Mouse (Mus musculus): ENCODE data around the gene Vsig8. TPM values are rescaled to one million over a fixed set of nuclear protein-coding genes. Genes with fewer than 3 reads are reported as not detected.
A peak's percentile ranks its signal among the peaks of the same experiment; 100 is the strongest.

The Vsig8 gene
- polyA plus RNA-seq (2012; rRNA removed) = 0.37 and 12.5 TPM in 2 replicates

DNA sequence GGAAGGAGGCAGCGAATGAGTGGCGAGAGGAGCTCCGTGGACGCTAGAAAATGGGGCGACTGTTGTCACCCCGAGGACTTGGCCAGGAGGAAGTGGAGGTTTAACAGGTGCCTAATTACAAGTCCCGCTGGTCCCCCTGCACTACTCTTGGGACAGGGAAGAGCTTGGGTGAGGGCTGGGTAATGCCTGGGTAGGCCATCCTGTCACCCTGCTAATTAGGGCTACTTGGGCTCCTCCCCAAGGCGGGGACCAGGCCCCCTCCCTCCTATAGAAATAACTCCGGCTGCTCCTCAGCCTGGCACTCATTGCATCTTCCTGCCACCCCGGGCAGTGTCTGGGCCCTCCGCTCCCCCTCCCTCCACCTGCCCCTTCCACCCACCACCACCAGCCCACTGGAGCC is at the start of gene Vsig8:
Gene Vsig8, plus strand, starts transcription at position 301 of the 400 bp plus-strand sequence.
- no peak for TF ChIP-seq POLR2A (IDR thresholded peaks at IDR 0.05; ENCODE audit: borderline replicate concordance, extremely low read depth, low read depth, low read length)
- TF ChIP-seq CTCF (IDR thresholded peaks at IDR 0.05; ENCODE audit: insufficient read depth, low read length) = no peak
- peaks cover 6% of the 10 kb centered on the region; the same call in 1 of the 2 replicates for H3K4me1 ChIP-seq (ENCODE audit: control insufficient read depth, insufficient read depth, low read length)
- DNase-seq = no peak
- H3K4me3 ChIP-seq (replicated peaks; ENCODE audit: extremely low read depth, low read depth, low read length) = no peak within 1 kb of the TSS
- 75% methylated on average over 11 of the region's 11 CpGs for WGBS

DNA sequence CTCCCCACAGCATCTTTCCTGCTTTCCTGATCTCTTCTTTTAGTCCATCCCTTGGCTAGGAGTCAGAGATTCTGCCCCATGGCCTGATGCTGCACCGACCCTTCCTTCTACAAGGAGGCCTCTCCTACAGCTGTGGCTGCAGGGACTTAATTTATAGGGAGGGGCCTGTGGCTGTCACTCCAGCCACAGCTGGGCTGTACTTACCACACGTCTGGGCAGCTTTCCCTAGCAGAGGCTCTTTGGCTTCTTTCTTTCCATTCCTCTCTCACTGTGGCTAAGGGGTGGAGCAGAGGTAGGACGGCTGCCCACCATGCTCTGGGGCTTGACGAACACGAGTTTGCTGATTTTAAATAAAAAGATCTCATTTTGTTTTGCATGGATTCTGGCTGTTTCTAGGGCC is 48.7 kb upstream of the Vsig8 start:
- DNase-seq = no peak
- WGBS = 46% methylated on average over 5 of the region's 5 CpGs

DNA sequence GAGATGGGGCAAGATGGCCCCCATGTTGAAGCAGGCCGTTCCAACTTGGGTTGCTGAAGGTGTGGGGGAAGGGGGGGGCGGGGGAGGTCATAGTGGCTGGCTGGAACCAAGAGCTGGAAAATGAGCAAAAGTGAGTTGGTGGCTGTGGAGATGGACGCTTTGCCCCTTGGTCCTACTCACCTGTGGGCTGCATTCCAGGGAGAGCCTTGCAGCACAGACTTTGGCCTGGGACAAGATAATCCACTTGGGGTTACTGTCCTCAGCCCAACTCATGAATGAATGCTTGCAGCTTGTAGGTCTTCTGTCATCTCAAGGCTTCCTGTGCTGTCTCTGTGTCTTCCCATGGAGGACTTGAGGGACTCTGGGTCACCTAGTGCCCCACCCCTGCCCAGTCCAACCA is 48.0 kb upstream of the Vsig8 start:
- TF ChIP-seq POLR2A (IDR thresholded peaks at IDR 0.05; ENCODE audit: borderline replicate concordance, extremely low read depth, low read depth, low read length) (no peak), CTCF (IDR thresholded peaks at IDR 0.05; ENCODE audit: insufficient read depth, low read length) (no peak)
- Histone ChIP-seq H3K4me1 (ENCODE audit: control insufficient read depth, insufficient read depth, low read length) (peaks cover 47% of the 10 kb centered on the region), H3K4me3 (replicated peaks; ENCODE audit: extremely low read depth, low read depth, low read length) (no peak overlapping the region)
- WGBS = 80% methylated on average over 3 of the region's 3 CpGs
- no peak for DNase-seq

More for the DNA sequence above, 48.7 kb upstream of the Vsig8 start:
- TF ChIP-seq CTCF (IDR thresholded peaks at IDR 0.05; ENCODE audit: insufficient read depth, low read length) (no peak), POLR2A (IDR thresholded peaks at IDR 0.05; ENCODE audit: borderline replicate concordance, extremely low read depth, low read depth, low read length) (no peak)
- H3K4me3 ChIP-seq (replicated peaks; ENCODE audit: extremely low read depth, low read depth, low read length) = no peak overlapping the region
- H3K4me1 ChIP-seq (ENCODE audit: control insufficient read depth, insufficient read depth, low read length) = peaks cover 45% of the 10 kb centered on the region

DNA sequence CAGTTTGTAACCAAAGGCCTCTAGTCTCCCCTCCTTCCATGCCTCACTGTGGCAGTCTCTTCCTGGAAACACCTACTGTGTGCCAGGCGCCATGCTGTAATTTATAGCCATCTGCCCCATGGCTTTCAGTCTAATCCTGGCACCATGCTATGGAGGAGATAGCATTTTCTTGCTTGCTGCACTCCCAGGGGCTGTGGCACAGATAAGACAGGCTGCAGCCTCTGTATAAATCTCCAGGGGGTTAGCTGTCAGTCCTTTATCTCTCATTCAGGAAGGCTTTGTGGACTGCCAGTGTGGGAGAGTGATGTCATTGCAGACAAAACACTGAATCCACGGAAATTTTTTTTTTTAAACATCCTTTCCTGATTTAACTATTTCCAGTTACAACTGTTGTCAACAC is 47.6 kb upstream of the Vsig8 start:
- no peak for DNase-seq
- no peak overlapping the region for H3K4me3 ChIP-seq (replicated peaks; ENCODE audit: extremely low read depth, low read depth, low read length)
- TF ChIP-seq POLR2A (IDR thresholded peaks at IDR 0.05; ENCODE audit: borderline replicate concordance, extremely low read depth, low read depth, low read length) (no peak), CTCF (IDR thresholded peaks at IDR 0.05; ENCODE audit: insufficient read depth, low read length) (no peak)
- peaks cover 46% of the 10 kb centered on the region for H3K4me1 ChIP-seq (ENCODE audit: control insufficient read depth, insufficient read depth, low read length)
- 38% methylated on average over 2 of the region's 2 CpGs for WGBS

DNA sequence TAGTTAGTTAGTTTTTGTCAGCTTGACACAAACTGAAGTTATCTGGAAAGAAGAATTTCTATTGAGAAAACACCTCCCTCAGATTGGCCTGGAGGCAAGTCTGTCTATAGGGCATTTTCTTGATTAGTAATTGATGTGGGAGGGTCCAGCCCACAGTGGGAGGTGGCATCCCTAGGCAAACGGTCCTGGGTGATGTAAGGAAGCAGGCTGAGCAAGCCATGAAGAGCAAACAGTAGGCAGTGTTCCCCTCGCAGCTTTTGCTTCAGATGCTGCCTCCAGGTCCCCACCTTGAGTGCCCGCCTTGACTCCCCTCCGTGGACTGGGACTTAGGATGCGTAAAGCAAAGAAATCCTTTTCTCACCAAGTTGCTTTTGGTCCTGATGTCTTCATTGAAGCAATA is 46.5 kb upstream of the Vsig8 start:
- TF ChIP-seq CTCF (IDR thresholded peaks at IDR 0.05; ENCODE audit: insufficient read depth, low read length) (no peak), POLR2A (IDR thresholded peaks at IDR 0.05; ENCODE audit: borderline replicate concordance, extremely low read depth, low read depth, low read length) (no peak)
- DNase-seq = no peak
- WGBS = 69% methylated on average over 5 of the region's 5 CpGs
- no peak overlapping the region for H3K4me3 ChIP-seq (replicated peaks; ENCODE audit: extremely low read depth, low read depth, low read length)
- H3K4me1 ChIP-seq (ENCODE audit: control insufficient read depth, insufficient read depth, low read length) = peaks cover 50% of the 10 kb centered on the region

DNA sequence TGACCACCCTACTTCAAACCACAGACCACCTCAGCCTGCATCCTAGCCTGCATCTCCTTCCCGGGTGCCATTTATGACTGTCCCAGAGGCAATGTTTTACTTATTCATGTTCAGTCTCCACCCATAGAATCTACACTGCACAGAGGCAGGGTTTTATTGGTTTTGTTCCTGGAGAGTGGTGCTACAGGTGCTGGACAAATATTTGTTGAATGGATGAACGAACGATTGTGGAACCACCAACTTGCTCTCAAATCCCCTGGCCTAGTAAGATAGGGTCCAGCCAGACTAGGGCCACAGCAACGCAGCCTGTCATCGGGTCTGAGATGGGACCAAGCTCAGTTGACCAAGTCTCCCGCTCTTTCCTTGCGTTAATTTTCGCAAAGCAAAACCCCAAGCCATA is 45.8 kb upstream of the Vsig8 start:
- 44% methylated on average over 8 of the region's 8 CpGs for WGBS
- H3K4me3 ChIP-seq (replicated peaks; ENCODE audit: extremely low read depth, low read depth, low read length) = no peak overlapping the region
- H3K4me1 ChIP-seq (ENCODE audit: control insufficient read depth, insufficient read depth, low read length) = peaks cover 52% of the 10 kb centered on the region
- DNase-seq = no peak
- TF ChIP-seq POLR2A (IDR thresholded peaks at IDR 0.05; ENCODE audit: borderline replicate concordance, extremely low read depth, low read depth, low read length) (no peak), CTCF (IDR thresholded peaks at IDR 0.05; ENCODE audit: insufficient read depth, low read length) (no peak)

DNA sequence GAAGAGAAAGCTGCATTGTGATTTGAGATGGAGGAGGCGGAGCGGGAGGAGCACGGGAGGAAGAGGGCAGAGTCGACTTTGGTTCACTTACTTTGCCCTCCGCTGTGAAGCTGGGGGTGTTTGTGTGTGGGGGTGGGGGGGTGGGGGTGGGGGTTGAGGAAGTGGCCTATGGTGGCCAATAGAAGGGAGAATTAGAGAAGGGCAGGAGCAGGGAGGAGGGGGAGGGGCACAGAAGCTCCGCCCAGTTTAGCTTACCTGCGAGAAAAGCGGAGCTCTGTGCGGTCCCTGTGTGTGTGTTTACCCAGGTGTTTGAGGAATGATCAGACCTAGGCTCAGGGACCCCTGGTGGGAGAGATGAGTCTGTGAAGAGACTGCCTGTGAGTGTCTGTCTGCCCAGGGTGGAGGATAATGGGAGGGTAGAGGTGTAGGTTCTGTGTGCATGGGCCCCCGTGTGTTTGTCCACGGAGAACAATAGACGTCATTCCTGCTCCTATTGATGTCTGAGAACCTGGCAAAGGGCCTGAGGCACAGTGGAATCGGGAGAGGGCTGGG is 45.2 kb upstream of the Vsig8 start:
- TF ChIP-seq CTCF (IDR thresholded peaks at IDR 0.05; ENCODE audit: insufficient read depth, low read length) = no peak
- peak; percentile 26; the same call in 1 of the 2 replicates for TF ChIP-seq POLR2A (IDR thresholded peaks at IDR 0.05; ENCODE audit: borderline replicate concordance, extremely low read depth, low read depth, low read length)
- WGBS = 33% methylated on average over 13 of the region's 13 CpGs
- Histone ChIP-seq H3K4me3 (replicated peaks; ENCODE audit: extremely low read depth, low read depth, low read length) (no peak overlapping the region), H3K4me1 (ENCODE audit: control insufficient read depth, insufficient read depth, low read length) (peaks cover 54% of the 10 kb centered on the region)
- DNase-seq = peak; percentile 66

DNA sequence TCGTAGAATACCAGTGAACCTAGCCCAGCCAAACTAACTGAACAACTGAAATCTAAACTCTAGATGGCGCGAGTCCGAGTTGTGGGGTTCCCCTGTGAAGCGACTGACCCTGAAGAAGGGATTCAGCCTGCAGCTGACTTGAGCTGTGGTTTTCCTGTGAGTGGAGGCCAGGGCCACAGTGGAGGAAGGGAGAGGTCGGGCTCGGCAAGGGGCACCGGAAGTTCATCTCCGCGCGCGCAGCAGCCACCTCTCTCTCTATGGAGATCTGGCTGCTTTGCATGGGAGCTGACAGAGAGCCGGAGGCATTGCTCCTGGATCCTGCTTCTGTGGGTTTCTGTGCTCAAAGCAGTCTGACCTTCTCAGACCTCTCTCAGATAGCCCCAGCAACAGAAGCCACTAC is 42.8 kb upstream of the Vsig8 start:
- peak; percentile 65 for DNase-seq
- no peak overlapping the region for H3K4me3 ChIP-seq (replicated peaks; ENCODE audit: extremely low read depth, low read depth, low read length)
- peak; percentile 9; the same call in 1 of the 2 replicates for TF ChIP-seq POLR2A (IDR thresholded peaks at IDR 0.05; ENCODE audit: borderline replicate concordance, extremely low read depth, low read depth, low read length)
- TF ChIP-seq CTCF (IDR thresholded peaks at IDR 0.05; ENCODE audit: insufficient read depth, low read length) = peak; percentile 20; the same call in 1 of the 2 replicates
- whole genome bisulfite sequencing = 5% methylated on average over 13 of the region's 13 CpGs
- H3K4me1 ChIP-seq (ENCODE audit: control insufficient read depth, insufficient read depth, low read length) = peaks cover 45% of the 10 kb centered on the region

DNA sequence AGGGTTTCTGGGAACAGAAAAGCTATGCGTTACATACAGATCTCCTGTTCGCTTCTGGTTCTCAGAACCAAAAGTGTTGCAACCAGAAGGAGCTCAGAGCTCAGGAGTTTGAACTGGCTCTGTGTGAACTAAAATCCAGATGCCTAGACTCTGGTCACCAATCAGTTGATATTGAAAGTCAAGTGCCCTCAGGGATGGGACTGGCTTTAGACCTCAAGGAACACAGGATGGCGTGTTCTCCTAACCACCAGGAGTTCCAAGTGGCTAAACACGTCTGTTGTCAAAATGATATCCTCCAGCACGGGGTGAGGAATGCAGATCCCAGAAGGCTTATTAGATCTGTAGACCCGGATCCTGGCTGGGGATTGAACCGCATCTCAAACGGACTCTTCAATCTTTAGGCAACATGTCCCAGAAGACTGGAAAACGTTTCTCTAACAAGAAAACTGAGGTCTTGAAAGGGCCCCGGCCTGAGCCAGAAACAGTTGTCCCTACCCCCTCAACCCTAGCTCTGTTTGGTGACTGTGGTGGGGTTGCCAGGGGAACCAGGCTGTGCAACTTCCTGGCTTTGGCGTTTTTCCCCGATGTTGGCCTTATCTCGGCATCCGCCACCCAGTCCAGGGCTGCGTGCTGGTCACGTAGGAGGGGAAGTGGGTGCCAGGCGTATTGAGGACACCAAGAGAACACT is 42.1 kb upstream of the Vsig8 start:
- peak; percentile 72 for DNase-seq
- Histone ChIP-seq H3K4me3 (replicated peaks; ENCODE audit: extremely low read depth, low read depth, low read length) (no peak overlapping the region), H3K4me1 (ENCODE audit: control insufficient read depth, insufficient read depth, low read length) (peaks cover 42% of the 10 kb centered on the region)
- whole genome bisulfite sequencing = 13% methylated on average over 17 of the region's 17 CpGs
- TF ChIP-seq POLR2A (IDR thresholded peaks at IDR 0.05; ENCODE audit: borderline replicate concordance, extremely low read depth, low read depth, low read length) (peak; percentile 35; the same call in 1 of the 2 replicates), CTCF (IDR thresholded peaks at IDR 0.05; ENCODE audit: insufficient read depth, low read length) (no peak)

DNA sequence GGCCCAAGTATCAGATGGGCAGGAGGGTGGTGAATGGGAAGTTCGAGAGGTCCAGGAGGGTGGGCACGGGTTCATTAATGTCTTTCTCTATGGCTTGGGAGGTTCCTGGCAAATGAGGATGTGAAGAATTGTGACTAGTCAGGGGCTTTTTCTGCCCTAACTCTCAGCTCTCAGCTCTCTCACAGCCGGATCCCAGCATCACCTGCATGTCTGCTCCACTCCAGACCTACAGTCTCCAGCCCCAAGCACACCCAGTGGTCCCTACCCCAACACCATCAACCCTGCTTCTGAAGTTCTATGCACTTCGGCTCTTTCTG is 41.6 kb upstream of the Vsig8 start:
- 21% methylated on average over 4 of the region's 4 CpGs for WGBS

More for the DNA sequence above, 41.6 kb upstream of the Vsig8 start:
- TF ChIP-seq CTCF (IDR thresholded peaks at IDR 0.05; ENCODE audit: insufficient read depth, low read length) (no peak), POLR2A (IDR thresholded peaks at IDR 0.05; ENCODE audit: borderline replicate concordance, extremely low read depth, low read depth, low read length) (no peak)
- no peak for DNase-seq
- no peak overlapping the region for H3K4me3 ChIP-seq (replicated peaks; ENCODE audit: extremely low read depth, low read depth, low read length)
- H3K4me1 ChIP-seq (ENCODE audit: control insufficient read depth, insufficient read depth, low read length) = peaks cover 42% of the 10 kb centered on the region
